Mouse (Mus musculus) inflammation-experienced regulatory T-cells, adult 6 months (primary cell): Measurements from ENCODE around the gene Gbp4. TPM values are rescaled to one million over a fixed set of nuclear protein-coding genes. Genes with fewer than 3 reads are reported as not detected.

Source experiments
- polyA plus RNA-seq, 3 experiments: library from polyadenylated mRNA; unstranded; fragments of 100-300 nt; shearing (Covaris generic); gene quantifications; one replicate each; pipeline ENCODE4 v1.2.1; 2017

The Gbp4 gene
- polyA plus RNA-seq, 3 experiments from 2014 or later: 232 to 267 (median 237) TPM

Other genes starting within 250 kb of the Gbp4 start
- 10 to 100 TPM; 13.3 to 30.7 (median 22.9) TPM for gene Abcg3, start 156.9 kb downstream of the Gbp4 start, polyA plus RNA-seq
- 100 to 1,000 TPM in 1 of 3 experiments, 10 to 100 TPM in 2; 66.1 to 118 (median 87.6) TPM for gene Gbp9, start within 50 bp of the Gbp4 start, polyA plus RNA-seq
- gene Gbp8, start within 50 bp of the Gbp4 start, polyA plus RNA-seq: 100 to 1,000 TPM in 1 of 3 experiments, 10 to 100 TPM in 2; 75.7 to 119 (median 99.7) TPM
- 10 to 100 TPM; 30.2 to 52.7 (median 50.1) TPM for gene Gbp10, start 99.9 kb upstream of the Gbp4 start, polyA plus RNA-seq
- 1 to 10 TPM; 1.2 to 8.5 (median 2.4) TPM for gene Gm43302, start 154.1 kb upstream of the Gbp4 start, polyA plus RNA-seq
- gene Gbp6, start 154.1 kb upstream of the Gbp4 start, polyA plus RNA-seq: 100 to 1,000 TPM; 143 to 156 (median 147) TPM